Mouse (Mus musculus): ENCODE measurements around the gene Trpc3.
"Not testable (repeated sequence)": the region's sequence is repeated elsewhere in the genome, so short reads cannot be mapped to it uniquely, and the experiment has no call there.

The Trpc3 gene

DNA sequence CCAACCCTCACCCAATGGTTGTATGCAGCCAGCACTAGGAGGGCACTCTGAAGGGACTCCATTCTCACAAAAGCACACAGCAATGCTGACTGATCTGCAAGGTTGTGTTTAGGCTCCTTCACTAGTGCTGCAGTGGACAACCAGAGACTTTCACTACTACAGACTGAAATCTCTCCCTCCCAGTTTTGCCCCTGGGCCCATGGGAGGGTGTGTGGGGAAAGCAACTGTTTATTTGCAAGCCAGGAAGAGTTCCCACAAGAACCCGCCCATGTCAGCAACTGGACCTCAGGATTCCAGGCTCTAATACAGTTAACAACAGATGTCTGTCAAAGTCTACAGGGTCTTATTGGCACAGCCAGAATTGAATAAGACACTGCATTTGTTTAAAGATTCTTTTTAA lies 14.1 kb downstream of the Trpc3 start:
- Histone ChIP-seq H3K9me3 (ENCODE audit: low read length) (no peaks in the 10 kb centered on the region), H3K27me3 (ENCODE audit: insufficient read depth, low read length) (peaks cover 8% of the 10 kb centered on the region), H3K36me3 (ENCODE audit: insufficient read depth, low read length) (no peaks in the 10 kb centered on the region), H3K4me1 (replicated peaks; ENCODE audit: low read depth, low read length) (no peaks in the 10 kb centered on the region; the same call in 1 of the 2 replicates), H3K4me3 (replicated peaks; ENCODE audit: low read length) (no peak overlapping the region)
- TF ChIP-seq CTCF (conservative IDR thresholded peaks at IDR 0.05; ENCODE audit: low read length), result no peak
- TF ChIP-seq POU5F1 (IDR thresholded peaks at IDR 0.05; ENCODE audit: borderline replicate concordance, low read length), result no peak
- TF ChIP-seq NANOG (IDR thresholded peaks at IDR 0.05; ENCODE audit: borderline replicate concordance, low read length), result no peak

DNA sequence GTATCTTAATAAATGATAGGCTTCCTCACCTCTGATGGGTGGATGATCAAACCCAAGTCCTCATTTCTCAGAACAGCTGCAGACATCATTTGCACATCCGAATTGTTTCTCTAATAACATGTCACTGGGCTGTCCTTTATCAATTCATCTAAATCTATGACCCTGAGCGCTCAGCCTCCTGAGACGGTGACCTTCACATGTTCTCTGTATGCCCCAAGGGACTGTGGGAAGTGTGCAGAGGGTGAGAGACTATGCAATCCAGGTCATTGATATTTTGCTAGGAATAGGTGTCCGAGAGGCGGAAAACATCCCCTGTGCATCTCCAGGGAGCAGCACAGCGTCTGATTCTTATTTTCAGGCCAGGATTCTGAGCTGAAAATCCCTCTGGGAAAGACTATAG lies 22.2 kb downstream of the Trpc3 start:
- Histone ChIP-seq H3K9me3 (ENCODE audit: low read length) (no peaks in the 10 kb centered on the region), H3K27me3 (ENCODE audit: insufficient read depth, low read length) (peaks cover 27% of the 10 kb centered on the region), H3K4me3 (replicated peaks; ENCODE audit: low read length) (no peak overlapping the region), H3K4me1 (replicated peaks; ENCODE audit: low read depth, low read length) (no peaks in the 10 kb centered on the region; the same call in 1 of the 2 replicates), H3K36me3 (ENCODE audit: insufficient read depth, low read length) (no peaks in the 10 kb centered on the region)
- TF ChIP-seq CTCF (conservative IDR thresholded peaks at IDR 0.05; ENCODE audit: low read length) (no peak), POU5F1 (IDR thresholded peaks at IDR 0.05; ENCODE audit: borderline replicate concordance, low read length) (no peak), NANOG (IDR thresholded peaks at IDR 0.05; ENCODE audit: borderline replicate concordance, low read length) (no peak)

DNA sequence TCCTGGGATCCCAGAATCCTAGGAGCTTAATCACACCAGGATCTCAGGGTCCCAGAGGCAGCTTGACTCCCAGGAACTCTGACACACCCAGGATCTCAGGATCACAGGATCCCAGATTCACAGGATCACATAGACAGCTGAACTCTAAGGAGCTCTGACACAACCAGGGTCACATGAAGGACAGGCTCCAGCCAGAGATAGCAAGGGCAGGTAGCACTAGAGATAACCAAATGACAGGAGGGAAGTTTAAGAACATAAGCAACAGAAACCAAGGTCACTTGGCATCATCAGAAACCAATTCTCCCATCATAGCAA lies 44.8 kb downstream of the Trpc3 start:
- H3K4me1 ChIP-seq (replicated peaks; ENCODE audit: low read depth, low read length); H3K27me3 ChIP-seq (ENCODE audit: insufficient read depth, low read length); H3K36me3 ChIP-seq (ENCODE audit: insufficient read depth, low read length); H3K9me3 ChIP-seq (ENCODE audit: low read length); H3K4me3 ChIP-seq (replicated peaks; ENCODE audit: low read length): not testable (repeated sequence)

DNA sequence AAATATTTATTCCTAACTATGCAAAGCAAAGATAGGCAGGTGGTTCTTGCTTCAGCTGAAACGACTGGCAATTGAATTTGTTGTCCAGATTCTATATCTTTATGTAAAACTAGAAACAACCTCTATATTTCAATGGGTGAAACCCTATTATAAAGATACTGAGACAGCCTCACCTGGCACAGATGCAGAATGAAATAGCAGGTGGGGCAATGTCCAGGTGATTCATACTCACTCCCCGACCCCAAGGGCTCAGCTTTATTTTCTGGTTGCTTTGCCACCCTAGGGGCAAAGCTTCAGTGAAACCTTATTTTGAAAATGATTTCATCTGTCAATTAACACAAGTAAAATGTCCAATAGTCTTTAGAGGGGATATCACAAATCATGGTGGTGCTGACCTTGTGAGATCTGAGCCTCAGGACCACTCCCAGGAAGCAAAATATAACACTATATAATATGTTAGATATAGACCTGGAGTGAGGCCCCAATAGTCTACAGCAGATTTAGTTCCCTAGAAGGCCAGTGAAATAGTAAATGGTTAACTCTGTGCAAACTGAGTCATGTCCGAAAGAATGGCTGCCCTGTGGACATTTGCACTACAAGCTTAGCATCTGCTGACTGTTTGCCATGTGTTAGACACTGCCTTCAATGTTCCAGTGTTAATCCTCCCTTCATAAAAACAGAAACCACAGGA lies 45.3 kb downstream of the Trpc3 start:
- no peak for TF ChIP-seq NANOG (IDR thresholded peaks at IDR 0.05; ENCODE audit: borderline replicate concordance, low read length)
- no peak for TF ChIP-seq CTCF (conservative IDR thresholded peaks at IDR 0.05; ENCODE audit: low read length)
- TF ChIP-seq POU5F1 (IDR thresholded peaks at IDR 0.05; ENCODE audit: borderline replicate concordance, low read length), result no peak
- Histone ChIP-seq H3K36me3 (ENCODE audit: insufficient read depth, low read length) (no peaks in the 10 kb centered on the region), H3K4me1 (replicated peaks; ENCODE audit: low read depth, low read length) (no peaks in the 10 kb centered on the region), H3K27me3 (ENCODE audit: insufficient read depth, low read length) (no peaks in the 10 kb centered on the region), H3K4me3 (replicated peaks; ENCODE audit: low read length) (no peak overlapping the region), H3K9me3 (ENCODE audit: low read length) (no peaks in the 10 kb centered on the region)

DNA sequence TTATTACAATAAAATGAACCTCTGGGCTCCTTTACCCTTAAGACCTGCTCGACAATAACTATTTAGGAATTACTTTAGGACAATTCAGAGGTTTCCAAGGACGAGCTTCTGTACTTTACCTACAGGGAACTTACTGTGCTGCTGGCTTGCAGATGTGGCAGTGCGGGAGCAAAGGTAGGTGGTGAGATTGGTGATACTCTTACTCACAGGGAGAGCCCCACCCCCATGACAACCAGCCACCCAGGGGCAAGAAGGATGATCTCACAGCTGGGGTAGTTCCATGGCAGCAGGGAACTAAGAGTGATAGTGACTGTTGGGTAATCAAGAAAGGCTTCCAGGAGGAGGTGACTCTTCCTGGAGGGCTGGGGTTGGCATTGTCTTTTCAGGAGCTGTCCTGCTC lies 46.6 kb downstream of the Trpc3 start:
- Histone ChIP-seq H3K27me3 (ENCODE audit: insufficient read depth, low read length) (no peaks in the 10 kb centered on the region), H3K4me1 (replicated peaks; ENCODE audit: low read depth, low read length) (no peaks in the 10 kb centered on the region), H3K36me3 (ENCODE audit: insufficient read depth, low read length) (no peaks in the 10 kb centered on the region), H3K4me3 (replicated peaks; ENCODE audit: low read length) (no peak overlapping the region), H3K9me3 (ENCODE audit: low read length) (no peaks in the 10 kb centered on the region)
- TF ChIP-seq POU5F1 (IDR thresholded peaks at IDR 0.05; ENCODE audit: borderline replicate concordance, low read length) (no peak), CTCF (conservative IDR thresholded peaks at IDR 0.05; ENCODE audit: low read length) (no peak), NANOG (IDR thresholded peaks at IDR 0.05; ENCODE audit: borderline replicate concordance, low read length) (no peak)

DNA sequence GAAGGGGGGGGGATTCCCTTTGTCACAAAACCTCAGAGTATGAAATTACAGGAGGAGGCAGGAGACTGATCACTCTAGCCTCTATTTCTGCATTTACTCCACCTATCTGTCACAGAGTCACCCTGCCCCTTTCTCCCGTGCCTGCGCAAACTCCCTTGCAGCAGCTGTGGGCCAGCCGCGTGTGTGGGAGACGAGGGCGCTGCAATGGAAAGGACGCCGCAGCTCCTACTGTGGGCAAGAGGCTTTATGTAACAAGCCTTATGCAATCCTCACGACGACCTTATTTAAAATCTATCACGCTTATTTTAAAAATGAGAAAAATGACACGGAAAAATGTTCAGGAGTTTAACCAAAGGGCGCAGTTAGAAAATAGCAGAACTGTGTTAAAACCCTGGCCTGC lies 47.2 kb downstream of the Trpc3 start:
- no peaks in the 10 kb centered on the region for H3K9me3 ChIP-seq (ENCODE audit: low read length)
- no peaks in the 10 kb centered on the region for H3K36me3 ChIP-seq (ENCODE audit: insufficient read depth, low read length)
- no peaks in the 10 kb centered on the region for H3K27me3 ChIP-seq (ENCODE audit: insufficient read depth, low read length)
- H3K4me1 ChIP-seq (replicated peaks; ENCODE audit: low read depth, low read length), result no peaks in the 10 kb centered on the region
- TF ChIP-seq CTCF (conservative IDR thresholded peaks at IDR 0.05; ENCODE audit: low read length), result no peak
- TF ChIP-seq POU5F1 (IDR thresholded peaks at IDR 0.05; ENCODE audit: borderline replicate concordance, low read length), result no peak
- TF ChIP-seq NANOG (IDR thresholded peaks at IDR 0.05; ENCODE audit: borderline replicate concordance, low read length), result no peak
- H3K4me3 ChIP-seq (replicated peaks; ENCODE audit: low read length), result no peak overlapping the region

DNA sequence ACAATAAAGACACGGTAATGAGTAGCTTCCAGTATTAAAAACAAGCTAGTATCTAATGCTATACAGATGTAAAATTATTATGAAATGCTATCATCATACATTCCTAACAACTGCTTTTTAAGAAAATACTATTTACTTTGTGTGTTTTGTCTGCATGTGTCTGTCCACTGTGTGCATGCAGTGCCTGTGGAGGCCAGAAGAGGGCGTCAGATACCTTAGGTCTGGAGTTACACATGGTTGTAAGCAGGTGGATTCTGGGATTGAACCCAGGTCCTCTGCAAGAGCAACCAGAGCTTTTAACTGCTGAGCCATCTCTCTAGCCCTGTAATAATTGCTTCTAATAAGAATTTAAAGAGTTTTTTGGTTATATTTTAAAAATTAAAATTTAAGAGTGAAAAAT lies 49.2 kb downstream of the Trpc3 start:
- no peaks in the 10 kb centered on the region for H3K36me3 ChIP-seq (ENCODE audit: insufficient read depth, low read length)
- TF ChIP-seq CTCF (conservative IDR thresholded peaks at IDR 0.05; ENCODE audit: low read length) (peak; percentile 70), POU5F1 (IDR thresholded peaks at IDR 0.05; ENCODE audit: borderline replicate concordance, low read length) (no peak), NANOG (IDR thresholded peaks at IDR 0.05; ENCODE audit: borderline replicate concordance, low read length) (no peak)
- no peaks in the 10 kb centered on the region for H3K9me3 ChIP-seq (ENCODE audit: low read length)
- no peak overlapping the region for H3K4me3 ChIP-seq (replicated peaks; ENCODE audit: low read length)
- H3K4me1 ChIP-seq (replicated peaks; ENCODE audit: low read depth, low read length), result no peaks in the 10 kb centered on the region
- no peaks in the 10 kb centered on the region for H3K27me3 ChIP-seq (ENCODE audit: insufficient read depth, low read length)

DNA sequence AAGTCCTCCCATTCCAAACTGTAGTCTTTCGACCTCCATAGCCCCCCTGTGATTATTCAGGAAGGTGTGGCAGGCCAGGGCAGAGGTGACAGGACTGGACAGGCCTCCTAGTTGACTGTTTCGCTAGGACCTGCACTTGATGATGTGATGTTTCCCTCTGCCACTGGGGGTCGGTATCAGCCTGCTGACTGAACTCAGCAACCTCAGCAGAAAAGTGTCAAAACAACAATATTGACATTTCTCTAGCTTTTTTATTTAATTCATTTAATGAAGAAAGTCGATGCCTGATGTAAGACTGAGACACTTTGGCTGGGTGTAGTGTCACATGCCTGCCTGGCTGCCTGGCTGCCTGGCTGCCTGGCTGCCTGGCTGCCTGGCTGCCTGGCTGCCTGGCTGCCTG lies 54.5 kb downstream of the Trpc3 start:
- H3K4me1 ChIP-seq (replicated peaks; ENCODE audit: low read depth, low read length), result no peaks in the 10 kb centered on the region
- H3K4me3 ChIP-seq (replicated peaks; ENCODE audit: low read length), result no peak overlapping the region
- no peaks in the 10 kb centered on the region for H3K9me3 ChIP-seq (ENCODE audit: low read length)
- TF ChIP-seq POU5F1 (IDR thresholded peaks at IDR 0.05; ENCODE audit: borderline replicate concordance, low read length), result no peak
- TF ChIP-seq NANOG (IDR thresholded peaks at IDR 0.05; ENCODE audit: borderline replicate concordance, low read length), result no peak
- peak; percentile 15 for TF ChIP-seq CTCF (conservative IDR thresholded peaks at IDR 0.05; ENCODE audit: low read length)
- H3K36me3 ChIP-seq (ENCODE audit: insufficient read depth, low read length), result no peaks in the 10 kb centered on the region
- no peaks in the 10 kb centered on the region for H3K27me3 ChIP-seq (ENCODE audit: insufficient read depth, low read length)

DNA sequence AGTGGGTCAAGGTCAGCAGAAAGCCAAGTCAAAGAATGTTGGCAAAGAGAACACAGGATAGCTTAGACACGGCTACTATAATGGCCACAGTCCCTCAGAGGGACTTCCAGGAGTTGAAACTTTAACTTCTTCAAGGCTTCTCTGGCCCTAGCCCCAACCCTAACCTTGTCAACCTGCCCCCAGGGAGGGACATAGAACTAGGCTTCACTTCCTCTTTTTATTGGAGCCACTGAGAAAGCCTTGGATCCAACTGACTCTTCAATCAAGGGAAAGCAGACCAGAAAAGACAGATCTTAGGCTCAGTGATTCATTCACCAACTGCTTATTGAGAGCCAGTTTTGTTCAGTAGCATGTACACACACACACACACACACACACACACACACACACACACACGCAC lies 63.2 kb downstream of the Trpc3 start:
- Histone ChIP-seq H3K36me3 (ENCODE audit: insufficient read depth, low read length) (no peaks in the 10 kb centered on the region), H3K9me3 (ENCODE audit: low read length) (no peaks in the 10 kb centered on the region), H3K27me3 (ENCODE audit: insufficient read depth, low read length) (no peaks in the 10 kb centered on the region), H3K4me1 (replicated peaks; ENCODE audit: low read depth, low read length) (no peaks in the 10 kb centered on the region), H3K4me3 (replicated peaks; ENCODE audit: low read length) (no peak overlapping the region)
- TF ChIP-seq CTCF (conservative IDR thresholded peaks at IDR 0.05; ENCODE audit: low read length) (no peak), NANOG (IDR thresholded peaks at IDR 0.05; ENCODE audit: borderline replicate concordance, low read length) (no peak), POU5F1 (IDR thresholded peaks at IDR 0.05; ENCODE audit: borderline replicate concordance, low read length) (no peak)
